Mouse (Mus musculus) lung, postnatal 0 days (tissue): Measurements from ENCODE around the gene Mxra7. TPM values are rescaled to one million over a fixed set of nuclear protein-coding genes. Genes with fewer than 3 reads are reported as not detected.
"Not testable (repeated sequence)": the region's sequence is repeated elsewhere in the genome, so short reads cannot be mapped to it uniquely, and the experiment has no call there.

Experiments used
- ATAC-seq: fragments of 200-750 bp; cut with Nextera tagmentation; 2 replicates; pipeline ENCODE4 v1.8.0; 2017; ENCODE audit warnings: moderate library complexity
- DNase-seq: peaks from one replicate; pipeline ENCODE4 v3.0.0-alpha.2; 2016; ENCODE audit warnings: low spot score
- H3K27ac ChIP-seq: fragments of 300-500 bp; sonication (generic); 2 replicates; pipeline ENCODE4 v1.5.1; 2014; ENCODE audit warnings: antibody characterized with exemption, mild to moderate bottlenecking, low read length, mixed read lengths
- H3K27me3 ChIP-seq: fragments of 300-500 bp; sonication (generic); replicated peaks from 2 replicates; pipeline ENCODE4 v1.6.1; 2014; ENCODE audit warnings: low read length, mixed read lengths; ENCODE audit not compliant: insufficient read depth
- H3K36me3 ChIP-seq: fragments of 300-500 bp; sonication (generic); 2 replicates; pipeline ENCODE4 v1.6.1; 2014; ENCODE audit warnings: low read length, mixed read lengths; ENCODE audit not compliant: insufficient read depth
- H3K4me1 ChIP-seq: fragments of 300-500 bp; sonication (generic); 2 replicates; pipeline ENCODE4 v1.6.1; 2014; ENCODE audit warnings: antibody characterized with exemption, low read depth, low read length, mixed read lengths; ENCODE audit not compliant: insufficient read depth
- H3K4me2 ChIP-seq: fragments of 300-500 bp; sonication (generic); replicated peaks from 2 replicates; pipeline ENCODE4 v1.6.1; 2014; ENCODE audit warnings: low read depth, mild to moderate bottlenecking, low read length, moderate library complexity, mixed read lengths
- H3K4me3 ChIP-seq: fragments of 300-500 bp; sonication (generic); 2 replicates; pipeline ENCODE4 v1.5.1; 2014; ENCODE audit warnings: low read depth, low read length
- H3K9ac ChIP-seq: fragments of 300-500 bp; sonication (generic); replicated peaks from 2 replicates; pipeline ENCODE4 v1.6.1; 2014; ENCODE audit warnings: low read depth, mild to moderate bottlenecking
- H3K9me3 ChIP-seq: fragments of 300-500 bp; sonication (generic); 2 replicates; pipeline ENCODE4 v1.6.1; 2016; ENCODE audit warnings: low read length, mixed read lengths
- CTCF ChIP-seq: IDR thresholded peaks from 2 replicates; pipeline ENCODE4 v1.5.1; 2016; ENCODE audit warnings: antibody characterized with exemption, mild to moderate bottlenecking
- EP300 ChIP-seq: IDR thresholded peaks from 2 replicates; pipeline ENCODE4 v1.6.1; 2016; ENCODE audit warnings: antibody characterized with exemption, mild to moderate bottlenecking, control low read depth
- WGBS: fragments of 180-500 bp; shearing (Covaris S2); extraction: QIAGEN DNeasy Blood & Tissue Kit; methylation state at CpG from one replicate; pipeline ENCODE4 v1.1.7; 2014; 5-methylcytosine and 5-hydroxymethylcytosine counted together
- polyA plus RNA-seq: library from polyadenylated mRNA; unstranded; fragments of >200 nt; fragmentation: Nextera tagmentation; extraction: Ambion mirVana; gene quantifications from 2 replicates; pipeline ENCODE4 v1.2.1, GENCODE M21; 2015

Mxra7 gene
- polyA plus RNA-seq, 1 experiment from 2014 or later: 34.6 TPM

GRCm38 (mm10) chr11:116826550-116827504 lies 1.0 kb downstream of the Mxra7 start:
- TF ChIP-seq EP300: no peak
- no peak for TF ChIP-seq CTCF
- peak overlapping the region; percentile 85 for H3K27ac ChIP-seq
- ATAC-seq: no peak
- H3K4me2 ChIP-seq: peak overlapping the region; percentile 85
- H3K4me1 ChIP-seq: no peaks in the 10 kb centered on the region; the same call in 1 of the 2 replicates
- no peaks in the 10 kb centered on the region for H3K27me3 ChIP-seq
- DNase-seq: no peak
- peak overlapping the region; percentile 65 for H3K4me3 ChIP-seq
- 35% methylated on average over 17 of the region's 17 CpGs for WGBS
- H3K9me3 ChIP-seq: no peaks in the 10 kb centered on the region
- H3K9ac ChIP-seq: peak overlapping the region; percentile 59; the same call in 1 of the 2 replicates
- no peaks in the 10 kb centered on the region for H3K36me3 ChIP-seq

GRCm38 (mm10) chr11:116825230-116825629 lies 2.6 kb downstream of the Mxra7 start:
- Histone ChIP-seq H3K27ac (no peak overlapping the region), H3K36me3 (no peaks in the 10 kb centered on the region), H3K4me3 (no peak overlapping the region), H3K9ac (no peak overlapping the region), H3K4me2 (0 out of 2 replicates have a peak overlapping the region, but pooled peaks have one; percentile 22), H3K27me3 (no peaks in the 10 kb centered on the region), H3K9me3 (no peaks in the 10 kb centered on the region), H3K4me1 (no peaks in the 10 kb centered on the region; the same call in 1 of the 2 replicates)
- ATAC-seq: no peak
- TF ChIP-seq EP300 (no peak), CTCF (no peak)
- WGBS: 54% methylated on average over 3 of the region's 5 CpGs
- no peak for DNase-seq

- H3K4me1 ChIP-seq, H3K9ac ChIP-seq, H3K4me3 ChIP-seq, H3K36me3 ChIP-seq, DNase-seq, ATAC-seq, H3K9me3 ChIP-seq, H3K4me2 ChIP-seq, H3K27ac ChIP-seq, H3K27me3 ChIP-seq: not testable (repeated sequence)
- 96% methylated on average over 9 of the region's 10 CpGs for WGBS
These were observed 4.0 kb downstream of the Mxra7 start for GRCm38 (mm10) chr11:116823885-116824284.

- no peak for ATAC-seq
- H3K9me3 ChIP-seq: no peaks in the 10 kb centered on the region
- no peak for DNase-seq
- H3K36me3 ChIP-seq: no peaks in the 10 kb centered on the region
- H3K4me2 ChIP-seq: no peak overlapping the region
- H3K9ac ChIP-seq: no peak overlapping the region
- H3K27me3 ChIP-seq: no peaks in the 10 kb centered on the region
- no peaks in the 10 kb centered on the region; the same call in 1 of the 2 replicates for H3K4me1 ChIP-seq
- no peak for TF ChIP-seq EP300
- 100% methylated on average over 2 of the region's 2 CpGs for WGBS
- H3K4me3 ChIP-seq: no peak overlapping the region
- no peak overlapping the region for H3K27ac ChIP-seq
These were observed 4.6 kb downstream of the Mxra7 start for GRCm38 (mm10) chr11:116823255-116823654.

- no peaks in the 10 kb centered on the region; the same call in 1 of the 2 replicates for H3K4me1 ChIP-seq
- no peak for DNase-seq
- no peak overlapping the region for H3K27ac ChIP-seq
- H3K9ac ChIP-seq: no peak overlapping the region
- no peaks in the 10 kb centered on the region for H3K9me3 ChIP-seq
- no peaks in the 10 kb centered on the region for H3K36me3 ChIP-seq
- no peak for TF ChIP-seq CTCF
- H3K4me3 ChIP-seq: no peak overlapping the region
- H3K27me3 ChIP-seq: no peaks in the 10 kb centered on the region
- ATAC-seq: no peak
- H3K4me2 ChIP-seq: no peak overlapping the region
- WGBS: 80% methylated on average over 10 of the region's 10 CpGs
These were observed 5.2 kb downstream of the Mxra7 start for GRCm38 (mm10) chr11:116822626-116823025.

GRCm38 (mm10) chr11:116822215-116822614 lies 5.6 kb downstream of the Mxra7 start:
- TF ChIP-seq EP300 (no peak), CTCF (no peak)
- Histone ChIP-seq H3K27ac (no peak overlapping the region), H3K9me3 (no peaks in the 10 kb centered on the region), H3K9ac (no peak overlapping the region), H3K27me3 (no peaks in the 10 kb centered on the region), H3K4me2 (no peak overlapping the region), H3K4me1 (no peaks in the 10 kb centered on the region; the same call in 1 of the 2 replicates), H3K4me3 (no peak overlapping the region), H3K36me3 (no peaks in the 10 kb centered on the region)
- DNase-seq (no peak), ATAC-seq (no peak)
- 47% methylated on average over 10 of the region's 10 CpGs for WGBS
